Mouse (Mus musculus) kidney, adult 11 months (tissue): ENCODE measurements around the gene Nmnat2.
A peak's percentile ranks its signal among the peaks of the same experiment; 100 is the strongest.

Experiments
- DNase-seq: peaks from one replicate; pipeline ENCODE4 v3.0.0; 2022

The Nmnat2 gene

GRCm38 (mm10) chr1:153021034-153021638 lies 66.3 kb downstream of the Nmnat2 start:
- no peak for DNase-seq

GRCm38 (mm10) chr1:153023018-153023417 lies 68.2 kb downstream of the Nmnat2 start:
- DNase-seq, result no peak

- DNase-seq, result no peak
These were observed 69.1 kb downstream of the Nmnat2 start for GRCm38 (mm10) chr1:153023875-153024274.

GRCm38 (mm10) chr1:153024453-153024852 lies 69.7 kb downstream of the Nmnat2 start:
- DNase-seq, result no peak

GRCm38 (mm10) chr1:153031345-153031744 lies 76.6 kb downstream of the Nmnat2 start:
- DNase-seq, result no peak

GRCm38 (mm10) chr1:153031954-153032353 lies 77.2 kb downstream of the Nmnat2 start:
- DNase-seq, result no peak

GRCm38 (mm10) chr1:153033145-153033908 lies 78.5 kb downstream of the Nmnat2 start:
- no peak for DNase-seq

- DNase-seq, result no peak
These were observed 79.3 kb downstream of the Nmnat2 start for GRCm38 (mm10) chr1:153034064-153034463.

GRCm38 (mm10) chr1:153035328-153035944 lies 80.6 kb downstream of the Nmnat2 start:
- peak; percentile 14 for DNase-seq

GRCm38 (mm10) chr1:153037353-153038345 lies 82.9 kb downstream of the Nmnat2 start:
- DNase-seq, result no peak

- DNase-seq, result no peak
These were observed 85.3 kb downstream of the Nmnat2 start for GRCm38 (mm10) chr1:153040091-153040490.

- no peak for DNase-seq
These were observed 86.3 kb downstream of the Nmnat2 start for GRCm38 (mm10) chr1:153041046-153041445.

GRCm38 (mm10) chr1:153042318-153042717 lies 87.5 kb downstream of the Nmnat2 start:
- no peak for DNase-seq

GRCm38 (mm10) chr1:153043332-153043731 lies 88.5 kb downstream of the Nmnat2 start:
- DNase-seq, result no peak

GRCm38 (mm10) chr1:153045368-153045767 lies 90.6 kb downstream of the Nmnat2 start:
- DNase-seq, result no peak

- DNase-seq, result peak; percentile 38
These were observed 93.5 kb downstream of the Nmnat2 start for GRCm38 (mm10) chr1:153048147-153048878.

GRCm38 (mm10) chr1:153049451-153049850 lies 94.7 kb downstream of the Nmnat2 start:
- DNase-seq, result no peak

GRCm38 (mm10) chr1:153051474-153051873 lies 96.7 kb downstream of the Nmnat2 start:
- DNase-seq, result no peak

- DNase-seq, result no peak
These were observed 98.8 kb downstream of the Nmnat2 start for GRCm38 (mm10) chr1:153053619-153054018.

- DNase-seq, result no peak
These were observed 99.5 kb downstream of the Nmnat2 start for GRCm38 (mm10) chr1:153054112-153054821.

- no peak for DNase-seq
These were observed 103.5 kb downstream of the Nmnat2 start for GRCm38 (mm10) chr1:153058290-153058689.
